Mouse (Mus musculus) brain, embryonic 14.5 days (tissue): ENCODE results near the gene Cox18.

Experiments used
- CTCF ChIP-seq: fragments of 200-500 bp; IDR thresholded peaks from 2 replicates; pipeline ENCODE4 v1.5.1; 2012; ENCODE audit warnings: inconsistent platforms, mild to moderate bottlenecking, moderate library complexity, borderline replicate concordance; ENCODE audit not compliant: insufficient read depth, insufficient read length; ENCODE audit errors: extremely low read depth
- POLR2A ChIP-seq: fragments of 200-500 bp; IDR thresholded peaks from 2 replicates; pipeline ENCODE4 v1.6.1; 2012; ENCODE audit warnings: mild to moderate bottlenecking, inconsistent platforms, borderline replicate concordance; ENCODE audit not compliant: poor library complexity, insufficient read depth, insufficient read length, severe bottlenecking; ENCODE audit errors: extremely low read depth

DNA sequence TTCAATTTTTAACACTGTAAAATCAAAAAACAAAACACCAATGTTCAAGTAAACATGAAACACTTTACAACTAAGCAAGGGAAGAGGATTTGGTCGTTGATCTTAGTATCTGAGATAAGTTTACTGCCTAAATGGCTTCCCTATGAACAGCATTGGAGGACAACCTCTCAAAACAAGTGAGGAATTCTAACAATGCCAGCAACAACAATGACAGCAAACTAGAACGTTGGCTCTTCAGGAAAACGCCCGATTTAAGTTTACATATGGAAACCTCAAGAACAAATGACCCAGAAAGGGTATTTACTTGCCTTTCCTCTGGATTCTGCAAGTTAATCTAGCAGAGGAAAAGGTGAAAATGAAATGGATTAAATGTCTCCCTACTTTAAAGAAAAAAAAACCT, 21.6 kb upstream of the Cox18 start:
- TF ChIP-seq CTCF (no peak), POLR2A (no peak)
